Mouse (Mus musculus): ENCODE results near the gene Htra3.

The Htra3 gene

GRCm38 (mm10) chr5:35679256-35680155 lies at the start of gene Htra3:
Gene Htra3, minus strand, starts transcription at chr5:35679782.
- no peak for DNase-seq (ENCODE audit: extremely low read depth, insufficient read length, low spot score)

GRCm38 (mm10) chr5:35728957-35729460 lies 49.4 kb upstream of the Htra3 start:
- DNase-seq (ENCODE audit: extremely low read depth, insufficient read length, low spot score): no peak

- DNase-seq (ENCODE audit: extremely low read depth, insufficient read length, low spot score): no peak
These were observed 48.9 kb upstream of the Htra3 start for GRCm38 (mm10) chr5:35728344-35728956.

GRCm38 (mm10) chr5:35727447-35727846 lies 47.9 kb upstream of the Htra3 start:
- no peak for DNase-seq (ENCODE audit: extremely low read depth, insufficient read length, low spot score)

GRCm38 (mm10) chr5:35725840-35726239 lies 46.3 kb upstream of the Htra3 start:
- no peak for DNase-seq (ENCODE audit: extremely low read depth, insufficient read length, low spot score)

GRCm38 (mm10) chr5:35723900-35724299 lies 44.3 kb upstream of the Htra3 start:
- DNase-seq (ENCODE audit: extremely low read depth, insufficient read length, low spot score): no peak

GRCm38 (mm10) chr5:35722654-35723053 lies 43.1 kb upstream of the Htra3 start:
- DNase-seq (ENCODE audit: extremely low read depth, insufficient read length, low spot score): peak; percentile 34

GRCm38 (mm10) chr5:35721933-35722332 lies 42.4 kb upstream of the Htra3 start:
- DNase-seq (ENCODE audit: extremely low read depth, insufficient read length, low spot score): no peak

- no peak for DNase-seq (ENCODE audit: extremely low read depth, insufficient read length, low spot score)
These were observed 40.3 kb upstream of the Htra3 start for GRCm38 (mm10) chr5:35719880-35720279.

- no peak for DNase-seq (ENCODE audit: extremely low read depth, insufficient read length, low spot score)
These were observed 39.8 kb upstream of the Htra3 start for GRCm38 (mm10) chr5:35719343-35719742.

- no peak for DNase-seq (ENCODE audit: extremely low read depth, insufficient read length, low spot score)
These were observed 39.2 kb upstream of the Htra3 start for GRCm38 (mm10) chr5:35718817-35719216.

GRCm38 (mm10) chr5:35717946-35718345 lies 38.4 kb upstream of the Htra3 start:
- DNase-seq (ENCODE audit: extremely low read depth, insufficient read length, low spot score): no peak

- DNase-seq (ENCODE audit: extremely low read depth, insufficient read length, low spot score): no peak
These were observed 37.9 kb upstream of the Htra3 start for GRCm38 (mm10) chr5:35717455-35717854.

- DNase-seq (ENCODE audit: extremely low read depth, insufficient read length, low spot score): peak; percentile 49
These were observed 34.2 kb upstream of the Htra3 start for GRCm38 (mm10) chr5:35713649-35714354.

GRCm38 (mm10) chr5:35712517-35712916 lies 32.9 kb upstream of the Htra3 start:
- DNase-seq (ENCODE audit: extremely low read depth, insufficient read length, low spot score): no peak

GRCm38 (mm10) chr5:35710931-35711330 lies 31.3 kb upstream of the Htra3 start:
- DNase-seq (ENCODE audit: extremely low read depth, insufficient read length, low spot score): no peak

GRCm38 (mm10) chr5:35710481-35710880 lies 30.9 kb upstream of the Htra3 start:
- DNase-seq (ENCODE audit: extremely low read depth, insufficient read length, low spot score): peak; percentile 50

- DNase-seq (ENCODE audit: extremely low read depth, insufficient read length, low spot score): no peak
These were observed 25.8 kb upstream of the Htra3 start for GRCm38 (mm10) chr5:35705411-35705810.

GRCm38 (mm10) chr5:35703814-35704213 lies 24.2 kb upstream of the Htra3 start:
- DNase-seq (ENCODE audit: extremely low read depth, insufficient read length, low spot score): no peak

- no peak for DNase-seq (ENCODE audit: extremely low read depth, insufficient read length, low spot score)
These were observed 23.6 kb upstream of the Htra3 start for GRCm38 (mm10) chr5:35703183-35703582.

- DNase-seq (ENCODE audit: extremely low read depth, insufficient read length, low spot score): no peak
These were observed 23.1 kb upstream of the Htra3 start for GRCm38 (mm10) chr5:35702582-35703140.
